Mouse (Mus musculus) Patski (cell line): ENCODE measurements around the gene Uvrag. TPM values are rescaled to one million over a fixed set of nuclear protein-coding genes. Genes with fewer than 3 reads are reported as not detected.

Source experiments
- ATAC-seq: fragments of 100-300 bp; one replicate; pipeline ENCODE4 v1.8.0; 2021
- CTCF ChIA-PET: fragments of 350-600 bp; sonication (Branson Sonifier 250); formaldehyde crosslinking; loops from one replicate; lab custom pipeline; 2022; ENCODE audit warnings: inconsistent platforms; lab: Charles Lee
- POLR2A ChIA-PET: fragments of 350-600 bp; sonication (Branson Sonifier 250); formaldehyde crosslinking; loops from one replicate; lab custom pipeline; 2022; ENCODE audit warnings: antibody characterized with exemption, inconsistent platforms; lab: Charles Lee
- DNase-seq: peaks from one replicate; pipeline ENCODE4 v3.0.0-alpha.2; 2011; ENCODE audit warnings: low read depth, low spot score
- H3K27me3 ChIP-seq: fragments of 371-371 bp; one replicate; pipeline ENCODE4 v1.5.1; 2021
- CTCF ChIP-seq: fragments of 100-300 bp; IDR thresholded peaks from one replicate; pipeline ENCODE4 v1.5.1; 2021
- in situ Hi-C: fragments of 300-500 bp; cut with MboI; formaldehyde crosslinking; loops from 3 replicates; pipeline ENCODE4 v1.11.1; 2018; ENCODE audit warnings: low pct_unique_long_range_greater_than_20kb, mixed read lengths
- polyA plus RNA-seq: library from polyadenylated mRNA; unstranded; gene quantifications from one replicate; pipeline ENCODE4 v1.2.3, GENCODE M21; 2021

Gene Uvrag
- polyA plus RNA-seq, 1 experiment from 2014 or later, result 29.6 TPM

- DNase-seq (no peak), ATAC-seq (no peak)
- in situ Hi-C loops, result no loop called here
- ChIA-PET CTCF (interaction anchor here (1.3 kb wide), 1 partner anchor 23 kb away, joined by 3 read pairs; no protein-coding TSS in a partner anchor), POLR2A (no interaction called here)
- TF ChIP-seq CTCF, result no peak
- H3K27me3 ChIP-seq, result no peaks in the 10 kb centered on the region
Observed at GRCm38 (mm10) chr7:99050882-99051281, 90.1 kb downstream of the Uvrag start.

- in situ Hi-C loops, result no loop called here
- ATAC-seq, result no peak
- ChIA-PET CTCF (no interaction called here), POLR2A (no interaction called here)
- H3K27me3 ChIP-seq, result no peaks in the 10 kb centered on the region
- no peak for DNase-seq
- TF ChIP-seq CTCF, result no peak
Observed at GRCm38 (mm10) chr7:99049897-99050296, 91.0 kb downstream of the Uvrag start.

- TF ChIP-seq CTCF, result no peak
- ATAC-seq (no peak), DNase-seq (no peak)
- in situ Hi-C loops, result no loop called here
- ChIA-PET CTCF (interaction anchor here (1.2 kb wide), 1 partner anchor 17 kb away, joined by 3 read pairs; no protein-coding TSS in a partner anchor), POLR2A (interaction anchor here (0.7 kb wide), 1 partner anchor 27 kb away, joined by 3 read pairs; no protein-coding TSS in a partner anchor)
- H3K27me3 ChIP-seq, result no peaks in the 10 kb centered on the region
Observed at GRCm38 (mm10) chr7:99046545-99047206, 94.3 kb downstream of the Uvrag start.

GRCm38 (mm10) chr7:99045525-99045924, 95.4 kb downstream of the Uvrag start:
- no peak for DNase-seq
- no peak for ATAC-seq
- in situ Hi-C loops, result no loop called here

GRCm38 (mm10) chr7:99043923-99044322, 97.0 kb downstream of the Uvrag start:
- TF ChIP-seq CTCF, result no peak

More at GRCm38 (mm10) chr7:99045525-99045924, 95.4 kb downstream of the Uvrag start:
- ChIA-PET POLR2A (no interaction called here), CTCF (interaction anchor here (1.5 kb wide), 1 partner anchor 10 kb away, joined by 3 read pairs; no protein-coding TSS in a partner anchor)
- TF ChIP-seq CTCF, result no peak
- no peaks in the 10 kb centered on the region for H3K27me3 ChIP-seq

GRCm38 (mm10) chr7:99043322-99043721, 97.6 kb downstream of the Uvrag start:
- CTCF ChIA-PET, result no interaction called here
- TF ChIP-seq CTCF, result no peak
- POLR2A ChIA-PET, result no interaction called here
- in situ Hi-C loops, result no loop called here
- H3K27me3 ChIP-seq, result no peaks in the 10 kb centered on the region
- ATAC-seq, result no peak
- DNase-seq, result no peak

More at GRCm38 (mm10) chr7:99043923-99044322, 97.0 kb downstream of the Uvrag start:
- in situ Hi-C loops, result no loop called here
- ChIA-PET CTCF (interaction anchor here (1.5 kb wide), 1 partner anchor 12 kb away, joined by 3 read pairs; no protein-coding TSS in a partner anchor), POLR2A (no interaction called here)
- DNase-seq, result no peak
- no peak for ATAC-seq
- H3K27me3 ChIP-seq, result no peaks in the 10 kb centered on the region

GRCm38 (mm10) chr7:99041818-99042217, 99.1 kb downstream of the Uvrag start:
- no peaks in the 10 kb centered on the region for H3K27me3 ChIP-seq
- ChIA-PET POLR2A (interaction anchor here (0.5 kb wide), 1 partner anchor 232 kb away, joined by 4 read pairs; no protein-coding TSS in a partner anchor), CTCF (no interaction called here)
- ATAC-seq (no peak), DNase-seq (no peak)
- no peak for TF ChIP-seq CTCF
- in situ Hi-C loops, result no loop called here

GRCm38 (mm10) chr7:99039912-99040311, 101.0 kb downstream of the Uvrag start:
- ChIA-PET POLR2A (no interaction called here), CTCF (interaction anchor here (1.0 kb wide), 1 partner anchor 16 kb away, joined by 3 read pairs; no protein-coding TSS in a partner anchor)
- in situ Hi-C loops, result no loop called here
- ATAC-seq (no peak), DNase-seq (no peak)
- H3K27me3 ChIP-seq, result no peaks in the 10 kb centered on the region
- no peak for TF ChIP-seq CTCF

GRCm38 (mm10) chr7:99036284-99036683, 104.7 kb downstream of the Uvrag start:
- no peaks in the 10 kb centered on the region for H3K27me3 ChIP-seq
- DNase-seq (no peak), ATAC-seq (no peak)
- no peak for TF ChIP-seq CTCF
- CTCF ChIA-PET, result interaction anchor here (1.3 kb wide), 1 partner anchor 15 kb away, joined by 3 read pairs; no protein-coding TSS in a partner anchor
- POLR2A ChIA-PET, result no interaction called here
- in situ Hi-C loops, result no loop called here

GRCm38 (mm10) chr7:99034909-99035308, 106.0 kb downstream of the Uvrag start:
- no peak for TF ChIP-seq CTCF
- ATAC-seq (no peak), DNase-seq (no peak)
- POLR2A ChIA-PET, result no interaction called here
- CTCF ChIA-PET, result no interaction called here
- no peaks in the 10 kb centered on the region for H3K27me3 ChIP-seq
- in situ Hi-C loops, result no loop called here

- in situ Hi-C loops, result no loop called here
- POLR2A ChIA-PET, result no interaction called here
- no peak for ATAC-seq
- H3K27me3 ChIP-seq, result no peaks in the 10 kb centered on the region
- TF ChIP-seq CTCF, result no peak
- no peak for DNase-seq
- CTCF ChIA-PET, result no interaction called here
Observed at GRCm38 (mm10) chr7:99033838-99034237, 107.1 kb downstream of the Uvrag start.
